Mouse (Mus musculus) heart, postnatal 25 days (tissue): ENCODE data around the gene Spns2. TPM values are rescaled to one million over a fixed set of nuclear protein-coding genes. Genes with fewer than 3 reads are reported as not detected.

ENCODE experiments used
- DNase-seq: peaks from one replicate; pipeline ENCODE4 v3.0.0; 2022; ENCODE audit warnings: low spot score
- intact Hi-C: fragments of 180-260 bp; cut with DNase I; formaldehyde crosslinking; loops from one replicate; pipeline ENCODE4 v1.15.1; 2025
- total RNA-seq, 2 experiments: library from RNA; stranded (reverse); gene quantifications; 2 replicates each; pipeline ENCODE4 v1.2.3; 2021

Spns2 gene
- total RNA-seq, 2 experiments from 2014 or later: 9.2 to 12.9 TPM

DNA sequence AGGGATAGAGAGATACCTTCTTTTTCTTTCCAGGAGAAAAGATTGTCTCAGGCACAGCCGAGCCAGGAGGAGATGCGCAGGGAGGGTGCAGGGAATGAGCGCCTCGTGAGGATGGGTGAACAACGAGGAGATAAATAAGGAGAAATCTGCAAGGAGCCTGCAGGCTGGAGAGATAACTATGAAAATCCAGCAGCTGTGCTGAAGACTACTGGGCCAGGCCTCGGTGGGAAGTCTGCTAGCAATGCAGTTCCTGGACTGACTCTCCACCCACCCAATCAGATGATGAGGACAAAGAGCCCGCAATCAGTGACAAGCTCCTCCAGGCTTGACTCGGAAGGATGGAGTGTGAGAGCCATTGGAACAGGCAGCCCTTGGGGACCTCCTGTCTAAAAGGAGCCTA, 12.5 kb upstream of the Spns2 start:
- no peak for DNase-seq

GRCm38 (mm10) chr11:72501426-72502002, 11.8 kb upstream of the Spns2 start:
- no peak for DNase-seq
- intact Hi-C loops: no loop called here

More for the DNA sequence above, 12.5 kb upstream of the Spns2 start:
- intact Hi-C loops: no loop called here

GRCm38 (mm10) chr11:72500139-72500538, 10.4 kb upstream of the Spns2 start:
- intact Hi-C loops: no loop called here
- no peak for DNase-seq

- intact Hi-C loops: no loop called here
- DNase-seq: no peak
Observed at GRCm38 (mm10) chr11:72497367-72497766, 7.7 kb upstream of the Spns2 start.

DNA sequence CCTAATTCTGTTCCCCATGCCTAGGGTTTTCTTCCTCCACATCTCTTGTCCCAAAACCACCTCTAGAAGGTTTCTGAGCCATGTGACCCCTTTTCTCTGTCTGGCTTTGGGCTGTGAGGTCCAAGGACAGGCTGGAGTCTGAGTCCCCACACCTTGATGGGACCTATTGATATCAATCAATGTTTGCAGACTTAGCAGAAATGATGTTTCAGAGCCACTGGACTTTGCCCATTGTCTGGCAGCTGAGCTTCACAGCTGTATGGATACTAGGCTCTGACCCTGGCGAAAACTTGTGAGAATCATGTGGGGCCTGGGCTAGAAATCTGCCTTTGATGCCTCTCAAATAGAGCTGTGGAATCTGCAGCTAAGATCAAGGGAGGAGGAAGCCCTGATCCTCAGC, 7.1 kb upstream of the Spns2 start:
- no peak for DNase-seq

GRCm38 (mm10) chr11:72496066-72496465, 6.4 kb upstream of the Spns2 start:
- DNase-seq: no peak
- intact Hi-C loops: no loop called here

More for the DNA sequence above, 7.1 kb upstream of the Spns2 start:
- intact Hi-C loops: no loop called here

DNA sequence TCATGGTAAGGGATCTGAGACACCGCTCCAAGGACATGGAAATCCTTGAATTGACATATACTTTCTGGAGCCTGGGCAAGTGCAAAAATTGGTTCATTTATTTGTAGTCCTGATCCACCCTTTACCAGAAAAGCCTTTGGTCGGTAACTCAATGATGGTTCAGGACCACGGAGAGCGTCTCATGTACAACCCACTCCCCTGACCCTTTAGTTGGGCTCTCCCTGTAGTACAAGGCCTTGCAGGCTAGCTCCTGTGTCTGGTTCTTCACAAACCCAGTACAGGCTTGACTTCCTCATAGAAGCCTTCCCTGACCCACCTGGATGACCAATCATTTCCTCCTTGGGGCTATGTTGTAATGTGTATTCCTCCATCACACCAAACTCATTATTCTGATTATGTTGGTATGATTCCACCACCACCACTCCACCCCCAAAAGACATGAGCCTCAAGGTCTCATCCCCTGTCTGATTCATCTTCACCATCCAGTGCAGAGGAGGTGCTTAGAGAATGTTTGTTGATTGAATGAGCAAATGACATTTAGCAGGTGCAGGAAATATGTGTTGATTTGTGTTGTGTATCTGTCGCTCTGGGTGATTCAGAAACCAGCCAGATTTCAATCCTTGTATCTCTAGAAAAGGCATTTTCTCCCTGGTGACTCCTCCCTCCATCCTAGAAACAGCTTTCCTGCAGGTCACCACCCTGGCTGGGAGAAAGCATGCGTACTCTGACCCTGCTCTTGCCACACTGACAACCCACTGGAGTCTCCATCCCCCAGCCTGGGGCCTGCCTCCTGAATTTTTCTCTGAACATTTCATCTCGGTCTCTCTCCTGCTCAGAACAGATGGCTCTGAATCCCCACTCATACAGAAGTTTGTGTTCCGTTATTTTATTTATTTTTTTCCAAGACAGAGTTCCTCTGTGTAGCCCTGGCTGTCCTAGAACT, 4.6 kb upstream of the Spns2 start:
- intact Hi-C loops: loop anchor here (5.0 kb wide), 1 partner anchor 33 kb away; no protein-coding TSS in a partner anchor
- no peak for DNase-seq

GRCm38 (mm10) chr11:72491130-72491960, 1.6 kb upstream of the Spns2 start:
- DNase-seq: no peak
- intact Hi-C loops: loop anchor here (2.0 to 5.0 kb wide), 2 partner anchors 36 to 71 kb away; no protein-coding TSS in a partner anchor

DNA sequence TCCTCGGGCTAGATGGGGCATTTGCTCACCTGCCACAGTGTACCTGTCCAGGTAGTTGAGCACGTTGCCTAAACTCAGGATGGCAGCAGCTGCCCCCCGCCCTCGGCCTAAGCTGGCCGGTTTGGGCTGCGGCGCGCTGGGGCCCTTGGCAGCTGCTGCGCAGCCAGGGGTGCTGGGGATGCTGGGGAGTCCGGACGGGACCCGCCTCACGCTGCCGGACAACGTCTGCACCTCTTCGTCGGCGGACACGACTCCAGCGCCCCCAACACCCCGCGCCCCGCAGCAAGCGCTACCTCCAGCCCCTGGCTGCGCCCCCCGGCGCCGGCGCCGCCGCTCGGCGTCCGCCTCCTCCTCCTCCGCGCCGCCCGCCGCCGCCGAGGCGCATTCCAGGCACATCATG, 307 bp downstream of the Spns2 start:
- DNase-seq: no peak
- intact Hi-C loops: loop anchor here (2.0 to 5.0 kb wide), 2 partner anchors 31 to 47 kb away; partner anchors contain the start of gene Mybbp1a

GRCm38 (mm10) chr11:72488753-72489271, 892 bp downstream of the Spns2 start:
- DNase-seq: no peak

DNA sequence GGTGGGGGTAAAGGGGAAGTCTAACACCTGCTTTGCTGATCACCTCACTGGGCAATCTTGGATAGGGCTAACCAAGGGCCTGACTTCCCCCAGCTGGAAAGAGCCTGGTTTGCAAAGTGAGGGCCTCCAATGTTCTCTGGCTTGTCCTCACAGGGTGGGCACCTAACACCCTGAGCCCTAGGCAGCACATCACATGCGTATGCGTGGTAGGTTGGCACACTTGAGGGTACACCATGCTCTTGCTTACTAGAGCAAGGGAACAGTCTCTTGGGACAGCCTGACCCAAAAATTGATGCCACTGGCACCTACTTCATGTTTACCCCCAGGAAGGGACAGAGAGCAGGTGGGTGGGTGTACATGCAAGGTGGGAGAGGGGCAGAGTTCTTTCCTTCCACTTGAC, 2.0 kb downstream of the Spns2 start:
- no peak for DNase-seq
- intact Hi-C loops: loop anchor here (2.0 to 5.0 kb wide), 4 partner anchors 17 to 45 kb away; partner anchors contain the start of gene Mybbp1a

More at GRCm38 (mm10) chr11:72488753-72489271, 892 bp downstream of the Spns2 start:
- intact Hi-C loops: loop anchor here (2.0 to 5.0 kb wide), 2 partner anchors 30 to 47 kb away; partner anchors contain the start of gene Mybbp1a

DNA sequence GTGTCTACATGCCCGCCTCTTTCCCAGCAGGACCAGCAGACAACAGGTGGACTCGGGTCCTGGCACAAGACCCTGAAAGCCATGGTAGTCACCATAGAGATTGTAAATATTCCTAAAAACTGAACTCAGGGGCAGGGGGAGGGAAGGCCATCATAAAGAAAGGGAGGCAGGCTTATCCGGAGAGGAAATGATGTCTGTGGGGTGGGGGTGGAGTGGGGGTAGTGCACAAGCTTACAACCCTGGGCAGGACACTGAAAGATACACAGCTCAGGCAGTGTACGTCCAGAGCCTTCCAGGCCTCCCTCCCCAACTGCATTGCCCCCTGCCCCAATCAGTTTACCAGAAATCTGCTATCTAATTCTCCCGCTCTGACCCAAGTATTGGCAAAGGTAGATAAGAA, 2.5 kb downstream of the Spns2 start:
- intact Hi-C loops: loop anchor here (2.0 to 5.0 kb wide), 3 partner anchors 16 to 45 kb away; partner anchors contain the start of gene Mybbp1a
- no peak for DNase-seq

DNA sequence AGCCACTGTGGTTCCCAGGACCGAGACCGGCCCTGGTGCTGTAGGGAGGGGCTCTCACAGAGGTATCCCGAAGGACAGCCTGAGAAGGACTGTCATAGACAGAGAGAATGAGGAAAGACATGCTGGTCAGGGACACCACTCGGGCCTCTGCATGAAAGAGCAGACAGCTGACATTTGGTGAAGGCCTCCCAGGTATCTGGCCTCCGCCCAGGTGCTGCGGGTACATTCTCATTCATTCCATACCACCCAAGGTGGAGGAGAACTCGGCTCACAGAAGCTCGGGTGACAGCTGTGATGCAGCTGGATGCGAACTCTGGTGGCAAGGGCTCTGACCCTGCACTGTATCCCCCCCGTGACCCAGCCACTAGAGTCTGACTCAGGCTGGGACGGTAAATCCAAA, 3.7 kb downstream of the Spns2 start:
- intact Hi-C loops: loop anchor here (2.0 to 5.0 kb wide), 3 partner anchors 15 to 44 kb away; partner anchors contain the start of gene Mybbp1a
- no peak for DNase-seq

GRCm38 (mm10) chr11:72485157-72485556, 4.5 kb downstream of the Spns2 start:
- DNase-seq: no peak
- intact Hi-C loops: loop anchor here (5.0 kb wide), 1 partner anchor 43 kb away; the partner anchor contains the start of gene Mybbp1a

- no peak for DNase-seq
- intact Hi-C loops: no loop called here
Observed at GRCm38 (mm10) chr11:72484549-72484948, 5.2 kb downstream of the Spns2 start.

- intact Hi-C loops: no loop called here
- DNase-seq: no peak
Observed at GRCm38 (mm10) chr11:72481952-72482351, 7.8 kb downstream of the Spns2 start.

GRCm38 (mm10) chr11:72481313-72481712, 8.4 kb downstream of the Spns2 start:
- no peak for DNase-seq
- intact Hi-C loops: no loop called here

GRCm38 (mm10) chr11:72479499-72479898, 10.2 kb downstream of the Spns2 start:
- intact Hi-C loops: no loop called here

GRCm38 (mm10) chr11:72478228-72478627, 11.5 kb downstream of the Spns2 start:
- intact Hi-C loops: no loop called here
- peak; percentile 32 for DNase-seq

More at GRCm38 (mm10) chr11:72479499-72479898, 10.2 kb downstream of the Spns2 start:
- DNase-seq: no peak
